Mouse (Mus musculus): ENCODE results near the gene Mrpl17.
A peak's percentile ranks its signal among the peaks of the same experiment; 100 is the strongest.
"Not testable (repeated sequence)": the region's sequence is repeated elsewhere in the genome, so short reads cannot be mapped to it uniquely, and the experiment has no call there.

Mrpl17 gene

DNA sequence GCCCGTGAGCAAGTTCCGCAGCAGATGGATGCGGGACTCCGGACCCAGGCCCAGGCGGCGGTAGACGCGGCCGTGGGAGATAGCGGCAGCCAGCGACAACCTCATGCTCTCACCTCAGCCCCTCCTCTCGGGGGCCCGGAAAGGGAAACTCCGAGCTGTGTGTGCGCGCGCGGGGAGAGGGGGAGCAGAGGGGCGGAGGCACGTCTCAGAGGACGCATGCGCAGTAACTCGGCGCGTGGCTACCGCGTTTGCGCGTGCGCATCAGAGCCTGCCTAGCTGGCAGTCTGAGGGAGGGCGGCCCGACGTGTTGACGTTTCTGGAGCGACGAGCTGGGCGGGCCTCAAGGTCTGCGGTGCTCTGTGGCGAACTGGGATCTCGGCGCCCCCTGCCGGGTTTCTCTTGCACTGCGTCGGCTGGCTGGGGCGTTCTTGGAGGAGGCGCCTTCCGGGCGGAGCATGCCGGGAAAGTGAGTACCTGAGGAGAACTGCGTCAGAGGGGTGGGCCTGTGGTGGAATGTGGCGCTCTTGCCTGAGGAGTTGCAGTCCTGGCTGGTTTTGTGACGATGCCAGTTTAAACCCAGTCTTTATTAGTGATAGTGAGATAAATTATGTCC lies at the start of gene Mrpl17:
Gene Mrpl17, minus strand, starts transcription at position 223 of the 613 bp plus-strand sequence.
- peak; percentile 100 for DNase-seq

DNA sequence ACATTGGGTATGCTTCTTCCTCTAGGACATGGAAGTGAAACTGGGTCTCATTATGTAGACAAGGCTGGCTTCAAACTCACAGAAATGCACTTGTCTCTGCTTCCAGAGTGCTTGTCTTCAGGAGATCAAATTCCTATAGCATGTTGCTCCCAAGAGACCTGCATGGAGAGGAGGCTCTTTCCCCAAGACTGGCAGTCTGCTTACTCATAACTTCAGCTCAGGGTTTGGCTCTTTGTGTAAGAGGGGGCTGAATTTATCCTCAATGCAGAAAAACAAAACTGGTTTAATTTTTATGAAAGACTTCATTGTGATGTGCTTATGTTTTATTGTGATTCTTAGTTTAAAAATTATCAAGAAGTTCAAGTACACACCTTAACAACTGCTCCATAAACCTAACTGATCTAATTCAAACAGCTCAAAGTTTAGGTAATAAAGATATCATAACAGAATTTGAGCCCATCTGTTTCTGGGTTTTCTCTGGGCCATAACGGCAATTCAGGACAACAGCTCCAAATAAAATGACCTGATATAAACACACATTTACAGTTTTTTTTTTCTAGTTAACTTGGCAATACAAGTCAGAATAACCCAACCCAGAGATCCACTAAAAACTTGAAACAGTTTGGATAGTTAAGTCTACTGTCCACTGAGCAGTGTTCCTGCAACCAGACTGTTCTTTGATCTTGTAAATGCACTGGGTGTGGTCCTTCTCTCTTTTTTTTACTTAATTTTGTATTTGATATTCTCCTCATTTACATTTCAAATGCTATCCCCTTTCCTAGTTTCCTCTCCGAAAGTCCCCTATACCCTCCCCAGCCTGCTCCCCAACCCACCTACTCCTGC lies 45.0 kb upstream of the Mrpl17 start:
- not testable (repeated sequence) for DNase-seq

DNA sequence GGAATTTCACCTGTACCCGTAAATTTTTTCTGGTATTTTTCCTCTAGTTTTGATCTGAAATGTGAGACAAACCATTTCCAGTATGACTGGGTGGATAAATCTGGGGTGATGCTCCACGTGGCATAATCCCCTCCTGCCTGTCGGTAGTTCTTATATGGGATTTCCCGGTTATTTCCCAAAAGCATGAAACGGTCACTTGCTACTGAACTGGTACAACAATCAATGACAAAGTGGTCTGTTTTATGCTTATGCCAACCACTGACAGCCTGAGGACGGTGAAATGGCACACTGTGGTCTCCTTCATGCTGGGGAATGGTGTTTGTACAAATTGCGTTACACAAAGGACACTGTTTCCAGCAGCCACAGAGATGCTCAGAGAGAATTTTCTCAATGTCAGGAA lies 13.4 kb upstream of the Mrpl17 start:
- no peak for DNase-seq

DNA sequence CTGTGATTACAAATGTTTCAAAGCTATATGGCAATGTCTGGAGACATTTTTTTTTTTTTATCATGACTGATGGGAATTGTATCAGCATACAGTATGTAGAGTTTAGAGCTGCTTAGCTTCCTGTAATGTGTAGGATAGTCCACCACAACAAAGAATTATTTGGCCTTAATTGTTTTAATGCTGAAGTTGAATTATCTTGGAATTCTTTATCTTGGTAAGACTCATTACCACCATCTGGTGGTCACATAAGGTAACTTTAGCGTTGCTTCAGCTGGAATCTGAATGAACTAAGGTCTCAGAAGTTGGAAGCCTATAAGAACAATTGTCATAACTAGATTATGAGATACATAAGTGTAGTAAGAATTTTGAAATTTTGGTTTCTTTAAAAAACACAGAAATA lies 7.6 kb upstream of the Mrpl17 start:
- no peak for DNase-seq

DNA sequence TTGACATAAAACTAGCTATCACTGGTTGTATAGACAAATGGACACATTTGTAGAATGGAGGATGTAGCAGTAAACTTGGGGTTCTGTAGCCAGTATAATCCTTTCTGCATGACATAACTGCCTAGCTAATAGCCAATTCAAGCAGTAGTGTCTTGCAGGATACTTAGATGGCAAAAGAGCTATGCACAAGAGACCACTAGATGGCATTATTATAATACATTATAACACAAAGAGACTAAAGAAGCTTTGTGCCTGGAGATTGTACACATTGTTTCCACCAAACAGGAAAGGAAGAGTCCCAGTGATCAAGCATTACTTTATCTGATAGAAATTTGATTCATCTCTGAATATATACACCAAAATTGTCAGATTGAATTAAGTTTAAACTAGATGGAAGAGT lies 5.8 kb upstream of the Mrpl17 start:
- DNase-seq = no peak

DNA sequence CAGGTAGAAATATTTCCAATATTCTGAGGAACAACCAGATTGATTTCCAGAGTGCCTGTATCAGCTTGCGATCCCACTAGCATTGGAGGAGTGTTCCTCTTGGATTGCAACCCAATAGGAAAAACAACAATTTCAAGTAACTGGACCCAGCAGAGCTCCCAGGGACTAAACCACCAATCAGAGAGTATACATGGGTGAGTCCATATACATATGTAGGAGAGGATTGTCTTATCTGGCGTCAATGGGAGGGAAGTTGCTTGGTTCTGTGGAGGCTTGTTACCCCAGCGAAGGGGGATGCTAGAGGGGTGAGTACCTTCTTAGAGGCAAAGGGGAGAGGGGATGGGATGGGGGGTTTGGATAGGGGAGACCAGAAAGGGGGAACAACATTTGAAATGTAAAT lies 2.4 kb upstream of the Mrpl17 start:
- no peak for DNase-seq

DNA sequence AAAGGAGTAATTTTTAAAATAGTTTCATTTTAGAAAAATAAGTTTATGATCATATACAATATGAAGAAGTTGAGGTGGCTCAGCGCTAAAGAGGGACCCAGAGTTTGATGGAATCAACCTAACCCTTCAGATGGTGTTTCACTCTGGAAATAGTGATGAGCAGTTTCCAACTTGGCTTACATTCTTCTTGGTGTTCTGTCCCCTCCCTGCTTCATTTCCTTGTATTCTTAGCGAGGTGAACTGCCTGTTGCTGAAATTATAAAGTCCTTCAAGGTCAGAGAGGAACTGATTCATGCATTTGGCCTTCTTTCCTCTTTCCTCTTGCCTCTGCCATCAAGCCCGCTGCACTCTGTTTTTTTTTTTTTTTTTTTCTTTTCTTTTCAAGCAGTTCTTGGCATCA lies 1.7 kb upstream of the Mrpl17 start:
- no peak for DNase-seq

DNA sequence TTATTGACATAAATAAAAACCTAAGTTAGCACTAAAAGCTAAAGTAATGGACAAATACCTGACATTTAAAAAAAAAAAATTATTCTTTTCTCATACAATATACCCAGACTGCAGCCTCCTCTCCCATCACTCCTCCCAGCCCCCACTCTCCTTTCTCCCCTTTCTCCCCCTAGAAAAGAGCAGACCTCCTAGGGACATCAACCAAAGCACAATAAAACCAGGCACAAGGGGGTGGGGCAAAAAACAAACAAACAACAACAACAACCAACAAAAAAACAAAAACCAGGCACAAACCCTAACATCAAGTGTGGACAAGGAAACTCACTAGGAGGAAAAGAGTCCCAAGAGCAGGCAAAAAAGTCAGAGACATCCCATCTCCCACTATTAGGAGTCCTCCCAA lies 617 bp upstream of the Mrpl17 start:
- peak; percentile 16 for DNase-seq

DNA sequence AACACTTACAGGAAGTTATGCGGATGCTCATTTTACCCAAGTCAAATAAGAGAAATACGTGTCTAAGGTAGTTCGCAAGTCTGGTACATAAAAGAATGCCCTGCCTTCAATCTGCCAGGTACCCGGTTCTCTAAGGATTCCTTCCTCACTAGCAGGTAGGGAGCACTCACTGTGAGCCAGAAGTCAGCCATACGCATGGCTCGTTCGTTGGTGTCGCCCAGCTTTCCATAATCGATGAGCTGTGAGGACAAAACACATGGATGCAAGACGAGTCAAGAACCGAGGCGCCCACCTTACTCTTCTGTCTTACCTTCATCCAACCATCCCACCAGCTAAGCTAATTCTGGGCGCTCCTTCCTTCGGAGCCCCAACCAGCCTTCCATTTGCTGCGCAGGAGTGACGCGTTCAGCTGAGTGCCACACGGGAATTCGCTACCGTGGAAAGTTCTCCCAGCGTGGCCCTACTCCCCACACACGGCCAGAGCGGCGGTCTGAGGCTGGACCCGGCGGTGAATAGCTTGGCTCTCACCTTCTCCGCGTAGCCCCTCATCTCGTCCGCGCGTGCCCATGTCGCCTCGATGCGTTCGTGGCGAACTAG lies 521 bp downstream of the Mrpl17 start:
- no peak for DNase-seq

DNA sequence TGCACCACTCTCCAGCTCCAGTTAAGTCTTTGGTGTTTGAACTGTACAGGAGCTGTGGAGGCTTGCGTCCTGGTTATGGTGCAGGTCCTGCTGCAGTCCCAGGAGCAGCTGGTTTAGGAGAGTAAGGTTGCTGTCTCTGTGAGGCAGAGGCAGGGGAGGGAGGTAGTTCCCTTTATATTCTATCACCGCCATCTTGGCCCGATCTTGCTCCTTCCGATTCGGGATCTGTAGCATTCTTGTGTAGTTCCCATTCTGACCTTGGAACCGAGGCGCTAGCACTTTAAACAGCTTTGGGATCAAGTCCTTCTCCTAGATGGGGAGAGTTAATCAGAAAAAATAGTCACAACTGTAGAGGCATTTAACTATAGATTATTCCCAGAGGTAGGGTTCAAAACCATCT lies 1.1 kb downstream of the Mrpl17 start:
- no peak for DNase-seq

DNA sequence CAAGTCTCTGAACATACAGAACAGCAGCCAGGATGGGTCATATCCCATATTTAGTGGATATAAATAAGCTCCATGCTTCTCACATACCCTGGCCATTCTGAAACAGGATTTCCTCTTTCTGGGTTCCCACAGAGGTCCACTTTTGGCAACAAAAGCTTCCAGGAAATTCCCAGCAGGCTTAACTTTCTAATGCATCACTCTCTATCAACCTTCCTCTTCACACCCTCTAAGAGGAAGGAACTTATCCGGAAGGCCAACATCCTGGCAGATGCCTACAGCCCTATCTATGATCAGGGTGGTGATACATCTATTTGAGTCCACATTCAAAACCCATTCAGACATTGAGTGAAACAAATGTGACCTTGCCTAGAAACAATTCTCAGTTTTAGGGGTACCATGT lies 2.5 kb downstream of the Mrpl17 start:
- DNase-seq = no peak

DNA sequence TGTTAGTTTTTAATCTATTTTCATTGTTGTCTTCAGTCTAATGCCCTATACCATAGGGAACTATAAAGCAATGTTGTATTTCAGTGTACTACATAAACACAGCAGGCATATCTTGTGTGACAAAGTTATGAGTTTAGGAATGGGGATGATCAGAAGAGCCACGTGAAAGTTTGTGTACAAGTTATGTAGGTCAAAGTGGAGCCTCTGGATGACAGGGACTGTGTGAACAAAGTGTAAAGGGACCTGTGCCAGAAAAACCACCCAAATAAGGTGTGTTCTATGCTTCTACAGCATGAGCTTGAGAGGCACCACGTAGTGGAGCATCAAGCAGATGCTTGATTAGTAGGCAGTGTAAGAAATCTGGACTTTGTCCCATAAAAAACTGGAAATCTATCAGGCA lies 4.2 kb downstream of the Mrpl17 start:
- no peak for DNase-seq

DNA sequence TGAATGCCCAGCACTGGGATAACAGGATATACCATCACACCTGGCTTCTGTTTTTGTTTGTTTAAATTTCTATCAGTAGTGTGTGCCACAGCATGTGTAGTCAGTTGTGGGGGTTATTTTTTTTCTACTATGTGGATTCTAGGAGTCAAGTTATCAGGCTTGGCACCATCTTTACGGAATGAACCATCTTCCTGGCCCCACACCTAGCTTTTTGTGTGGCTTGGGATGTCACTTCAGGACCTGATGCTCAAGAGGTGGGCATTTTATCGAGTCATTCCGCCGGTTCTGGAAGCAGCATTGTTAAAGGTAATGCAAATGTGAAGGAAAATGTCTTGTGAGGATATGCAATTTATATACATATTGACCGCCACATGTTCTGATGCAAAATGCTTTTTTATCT lies 4.8 kb downstream of the Mrpl17 start:
- no peak for DNase-seq

DNA sequence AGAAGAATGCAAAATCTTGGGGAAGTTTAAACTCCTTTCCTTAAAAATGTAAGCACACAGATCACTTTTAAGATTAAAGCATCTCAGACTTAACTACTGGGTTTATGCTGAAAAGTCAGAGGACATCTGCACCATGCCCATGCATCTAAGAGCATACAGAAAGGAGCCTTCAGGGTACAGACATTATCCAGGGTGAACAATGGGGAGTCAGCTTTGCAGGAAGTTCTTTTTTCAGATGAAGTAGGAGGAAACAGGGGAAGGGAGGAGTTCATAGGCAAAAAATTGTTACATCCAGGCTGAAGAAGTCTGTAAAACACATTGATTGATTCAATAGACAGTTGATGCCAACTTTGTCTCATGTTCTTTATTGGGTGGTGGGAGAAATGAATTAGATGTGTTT lies 7.5 kb downstream of the Mrpl17 start:
- DNase-seq = no peak

DNA sequence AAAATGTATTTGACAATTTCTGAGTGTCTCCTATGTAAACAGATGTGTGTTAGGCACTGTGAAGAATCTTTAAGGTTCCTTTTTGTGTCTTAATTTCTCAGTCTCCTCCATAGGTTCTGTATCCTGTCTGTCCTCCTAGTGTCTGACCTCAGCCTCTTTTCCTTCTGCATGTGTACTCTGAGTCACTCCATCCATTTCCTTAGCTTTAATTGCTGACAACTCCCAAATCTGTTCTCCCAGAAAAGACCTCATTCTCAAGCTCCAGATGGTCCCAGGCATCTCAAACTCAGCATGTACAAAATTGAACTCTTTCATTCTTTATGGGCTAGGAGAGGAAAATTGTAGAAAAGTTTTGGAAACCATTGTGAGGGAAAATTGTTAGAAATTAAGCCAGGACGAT lies 8.1 kb downstream of the Mrpl17 start:
- DNase-seq = no peak

DNA sequence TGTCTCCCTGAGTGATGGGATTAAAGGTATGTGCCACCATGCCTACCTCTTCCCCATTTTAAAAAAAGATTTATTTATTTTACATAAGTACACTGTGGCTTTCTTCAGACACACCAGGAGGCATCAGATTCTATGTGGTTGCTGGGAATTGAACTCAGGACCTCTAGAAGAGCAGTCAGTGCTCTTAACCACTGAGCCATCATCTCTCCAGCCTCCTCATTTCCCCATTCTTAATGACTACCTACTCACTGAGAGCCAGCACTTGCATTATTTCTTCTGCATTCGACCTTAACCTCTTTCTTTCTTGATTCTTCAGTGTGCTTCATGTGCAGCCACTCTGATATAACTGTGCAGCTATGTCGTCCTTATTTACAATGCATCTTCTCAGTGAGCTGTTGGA lies 8.6 kb downstream of the Mrpl17 start:
- no peak for DNase-seq

DNA sequence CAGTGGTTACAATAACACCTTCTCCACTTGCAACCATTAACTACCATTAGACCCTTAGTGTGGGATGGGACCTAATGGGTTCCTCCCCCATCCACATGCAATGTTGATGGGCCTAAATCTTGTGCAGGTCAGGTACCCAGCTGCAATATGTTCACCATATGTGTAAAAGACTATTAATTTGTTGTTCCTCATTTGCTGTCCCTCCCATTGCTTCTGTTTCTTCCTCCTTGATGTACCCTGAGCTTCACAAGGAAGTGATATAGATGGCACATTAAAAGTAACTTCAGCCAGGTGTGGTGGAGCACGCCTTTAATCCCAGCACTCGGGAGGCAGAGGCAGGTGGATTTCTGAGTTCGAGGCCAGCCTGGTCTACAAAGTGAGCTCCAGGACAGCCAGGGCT lies 13.9 kb downstream of the Mrpl17 start:
- DNase-seq = no peak

DNA sequence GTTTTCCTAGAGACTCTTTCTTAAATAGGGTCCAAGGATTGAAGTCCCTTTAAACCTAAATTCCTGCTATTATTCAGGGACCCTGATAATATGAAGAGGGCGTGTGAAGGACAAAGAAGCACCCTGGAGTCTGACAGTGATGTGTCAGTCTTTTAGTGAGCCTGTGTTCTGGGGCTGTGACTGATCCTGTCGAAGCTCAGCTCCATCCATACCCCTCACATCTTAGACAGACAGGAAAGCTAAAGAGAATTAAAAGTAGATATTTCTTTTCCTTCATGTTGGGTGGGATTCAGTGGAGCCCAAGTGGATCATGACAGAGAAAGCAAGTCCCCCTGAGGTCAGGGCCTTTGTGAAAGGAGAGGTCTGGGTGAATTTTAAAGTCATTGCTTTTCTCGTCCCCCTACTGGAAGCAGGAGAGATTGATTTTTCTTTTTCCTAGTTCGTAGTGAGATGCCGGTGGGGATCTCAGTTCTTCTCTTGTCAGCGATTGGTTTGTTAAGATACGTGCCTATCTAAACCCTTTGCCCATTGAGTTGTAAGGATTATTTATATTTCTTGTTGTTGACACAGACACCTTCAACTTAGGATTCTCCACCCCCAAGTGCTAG lies 15.0 kb downstream of the Mrpl17 start:
- DNase-seq = no peak

DNA sequence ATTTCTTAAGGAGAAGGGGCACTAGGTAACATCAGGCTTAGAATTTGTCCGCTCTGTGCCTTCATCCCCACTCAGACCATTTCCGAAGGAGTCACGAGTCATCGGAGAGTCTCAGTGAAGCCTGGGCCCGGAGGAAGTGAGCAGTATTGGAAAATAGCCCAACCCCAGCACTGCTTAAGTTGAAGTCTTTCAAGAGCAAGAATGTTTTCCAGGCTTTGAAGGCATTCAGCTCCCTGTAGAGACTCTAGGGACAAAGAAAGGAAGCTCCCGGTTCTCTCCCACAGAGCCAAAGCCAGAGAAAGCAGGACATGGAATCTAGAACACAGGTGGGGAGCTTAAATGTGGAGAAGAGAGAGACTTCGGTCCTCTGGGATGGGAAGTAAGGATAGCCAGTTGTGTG lies 17.2 kb downstream of the Mrpl17 start:
- DNase-seq = no peak

DNA sequence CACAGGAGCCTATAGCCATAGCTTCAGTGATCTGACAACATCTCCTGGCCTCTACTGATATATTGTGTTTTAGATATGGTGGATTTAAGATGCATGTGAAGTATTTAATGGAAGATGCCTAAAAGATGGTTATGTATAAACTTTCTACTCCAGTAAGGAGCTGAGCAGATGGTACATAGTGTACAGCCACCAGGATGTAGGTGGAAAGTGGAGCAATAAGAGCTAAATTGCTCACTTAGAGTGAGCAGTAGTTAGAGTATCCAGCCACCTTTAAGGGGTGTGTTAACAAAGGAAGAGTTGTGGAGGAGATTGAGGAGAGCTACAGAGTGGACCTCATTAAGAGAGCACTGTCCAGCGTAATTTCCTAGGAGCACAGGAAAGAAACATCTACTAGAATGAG lies 19.8 kb downstream of the Mrpl17 start:
- DNase-seq = no peak

DNA sequence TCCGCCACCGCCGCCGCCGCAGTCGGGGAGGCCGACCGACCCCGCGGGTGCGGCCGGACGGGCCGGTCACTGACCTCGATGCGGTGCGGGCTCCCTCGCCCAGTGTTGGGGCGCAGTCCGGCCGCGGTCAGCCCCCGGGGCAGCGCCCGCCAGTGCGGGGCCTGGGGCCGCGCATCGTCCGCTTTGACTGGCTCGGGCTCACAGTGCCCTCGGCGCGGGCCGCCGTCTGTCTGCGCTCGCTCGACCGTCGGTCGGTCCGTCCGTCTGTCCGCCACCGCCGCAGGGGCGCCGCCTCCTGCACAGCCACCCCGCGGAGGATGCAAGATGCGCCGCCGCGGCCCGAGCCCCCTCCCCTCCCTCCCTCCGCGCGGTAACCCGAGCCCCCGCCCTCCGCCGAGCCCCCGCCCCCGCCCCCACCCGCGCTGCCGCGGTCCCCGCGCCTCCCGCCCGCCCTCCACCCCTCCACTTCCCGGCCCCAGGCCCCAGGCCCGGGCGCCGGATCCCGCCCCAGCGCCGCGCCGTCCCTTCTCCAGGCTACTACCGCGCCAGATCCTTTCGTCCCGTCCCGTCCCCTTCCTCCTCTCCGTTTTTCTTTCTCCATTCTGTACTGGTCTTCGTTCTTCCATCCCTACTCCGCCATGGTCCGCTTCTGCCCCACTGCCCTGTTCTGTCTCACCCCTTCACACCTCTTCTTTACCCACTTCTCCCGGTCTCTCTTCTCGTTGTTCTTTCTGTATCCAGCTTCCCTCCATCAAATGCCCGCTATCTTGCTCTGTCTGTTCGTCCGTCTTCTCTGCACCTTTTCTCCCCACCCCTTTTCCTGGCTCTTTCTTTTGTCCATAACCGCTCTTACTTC lies 23.4 kb downstream of the Mrpl17 start, which contains the start of gene Dchs1:
Gene Dchs1, minus strand, starts transcription at position 370 of the 856 bp plus-strand sequence.
- DNase-seq = no peak

DNA sequence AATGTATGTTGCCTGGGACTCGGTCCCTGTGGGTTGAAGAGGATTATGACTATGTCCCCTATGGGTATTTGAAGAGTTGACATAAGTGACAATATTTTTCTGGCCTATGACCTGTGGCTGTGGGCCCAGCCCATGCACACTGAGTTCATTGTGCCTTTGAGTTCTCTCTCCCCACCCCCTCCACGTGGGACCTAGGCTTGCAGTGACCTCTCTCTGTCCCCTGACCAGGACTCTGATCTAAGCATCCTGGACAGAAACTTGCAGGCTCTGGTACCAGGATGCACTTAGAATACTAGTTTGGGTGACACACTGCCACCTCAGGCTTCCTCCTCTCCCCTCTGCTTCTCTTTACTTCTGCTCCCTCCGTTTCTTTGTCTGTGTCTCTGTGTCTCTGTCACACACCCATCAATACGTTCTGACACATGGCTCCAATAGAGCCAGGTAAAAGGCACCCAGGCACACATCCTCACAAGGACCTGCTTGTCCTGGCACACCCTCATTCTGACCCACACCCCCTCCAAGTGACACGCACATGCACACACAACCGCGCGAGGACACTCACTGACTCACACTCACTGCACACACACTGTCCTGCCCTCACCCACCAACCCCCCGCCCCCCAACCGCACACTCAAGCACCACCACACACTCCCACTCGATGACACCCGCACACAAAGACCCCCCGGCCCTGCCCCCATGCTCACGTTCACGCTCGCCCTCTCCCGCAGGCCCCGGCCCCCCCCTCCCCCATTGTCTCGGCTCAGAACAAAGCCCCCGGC lies 24.2 kb downstream of the Mrpl17 start:
- DNase-seq = no peak
